Mouse (Mus musculus): Measurements from ENCODE around the gene Alkbh4.

DNA sequence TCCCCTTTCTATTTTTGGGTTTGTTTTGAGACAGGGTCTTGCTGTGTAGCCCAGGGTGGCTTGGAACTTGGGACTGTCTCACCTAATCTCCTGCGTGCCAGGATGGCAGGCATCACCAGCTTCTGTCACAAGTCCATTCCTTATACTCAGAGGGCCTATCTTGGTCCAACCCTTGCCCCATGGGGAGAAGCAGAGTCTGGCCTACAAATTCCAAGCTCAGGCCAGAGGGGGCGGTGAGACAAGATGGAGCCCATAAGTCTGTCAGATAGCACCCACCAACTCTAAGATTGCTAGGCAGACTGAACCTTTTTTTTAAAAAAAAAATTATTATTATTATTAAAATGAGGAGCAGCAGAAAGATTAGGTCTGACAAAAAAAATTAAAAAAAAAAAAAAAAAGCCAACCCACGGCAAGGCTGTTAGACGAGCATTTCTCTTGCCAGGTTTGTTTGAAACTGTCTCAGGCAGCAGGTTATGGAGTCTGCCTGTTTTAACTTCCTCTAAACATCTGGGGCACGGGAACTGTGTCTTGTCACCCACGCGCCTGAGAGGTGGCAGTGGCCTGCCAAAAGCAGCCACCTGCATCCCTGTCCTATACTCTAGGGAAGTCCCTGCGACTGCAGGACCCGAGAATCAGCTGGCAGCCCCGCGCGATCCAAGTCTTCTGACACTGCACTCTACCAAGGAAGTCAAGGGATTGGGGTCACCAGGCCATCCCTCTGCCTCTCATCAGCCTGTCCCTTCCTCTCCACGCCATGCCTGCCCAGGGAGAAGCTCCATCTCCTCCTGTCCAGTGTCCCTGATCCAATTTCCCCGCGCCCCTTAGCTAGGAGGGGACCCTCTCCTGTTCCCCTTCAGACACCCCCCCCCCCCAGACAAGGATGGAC is 33.9 kb downstream of the Alkbh4 start:
- TF ChIP-seq CTCF (IDR thresholded peaks at IDR 0.05; ENCODE audit: low read depth) (no peak), EP300 (IDR thresholded peaks at IDR 0.05; ENCODE audit: low read depth) (no peak)
